Mouse (Mus musculus) midbrain, embryonic 11.5 days (tissue): ENCODE data around the gene Calml3. TPM values are rescaled to one million over a fixed set of nuclear protein-coding genes. Genes with fewer than 3 reads are reported as not detected.

Experiments
- ATAC-seq: fragments of 200-750 bp; cut with Nextera tagmentation; 2 replicates; pipeline ENCODE4 v1.8.0; 2017; ENCODE audit warnings: moderate TSS enrichment, moderate library complexity; ENCODE audit not compliant: low FRiP score
- DNase-seq: peaks from one replicate; pipeline ENCODE4 v3.0.0; 2015; ENCODE audit warnings: low spot score; ENCODE audit errors: missing footprints
- H3K27ac ChIP-seq: fragments of 300-500 bp; sonication (generic); 2 replicates; pipeline ENCODE4 v1.5.1; 2014; ENCODE audit warnings: low read depth, low read length
- H3K27me3 ChIP-seq: fragments of 300-500 bp; sonication (generic); 2 replicates; pipeline ENCODE4 v1.6.1; 2014; ENCODE audit warnings: mild to moderate bottlenecking, low read length, moderate library complexity, mixed read lengths; ENCODE audit not compliant: control insufficient read depth, insufficient read depth
- H3K36me3 ChIP-seq: fragments of 300-500 bp; sonication (generic); 2 replicates; pipeline ENCODE4 v1.6.1; 2014; ENCODE audit warnings: mild to moderate bottlenecking, low read length, moderate library complexity, mixed read lengths; ENCODE audit not compliant: control insufficient read depth, insufficient read depth
- H3K4me1 ChIP-seq: fragments of 300-500 bp; sonication (generic); 2 replicates; pipeline ENCODE4 v1.6.1; 2014; ENCODE audit warnings: low read length; ENCODE audit not compliant: control insufficient read depth, insufficient read depth
- H3K4me2 ChIP-seq: fragments of 300-500 bp; sonication (generic); 2 replicates; pipeline ENCODE4 v1.6.1; 2014; ENCODE audit warnings: mild to moderate bottlenecking, moderate library complexity
- H3K4me3 ChIP-seq: fragments of 300-500 bp; sonication (generic); 2 replicates; pipeline ENCODE4 v1.5.1; 2014; ENCODE audit warnings: low read depth, low read length
- H3K9ac ChIP-seq: fragments of 300-500 bp; sonication (generic); 2 replicates; pipeline ENCODE4 v1.6.1; 2014; ENCODE audit warnings: low read length
- H3K9me3 ChIP-seq: fragments of 300-500 bp; sonication (generic); 2 replicates; pipeline ENCODE4 v1.6.1; 2016; ENCODE audit warnings: low read length; ENCODE audit not compliant: control insufficient read depth
- WGBS: fragments of 180-500 bp; shearing (Covaris S2); extraction: QIAGEN DNeasy Blood & Tissue Kit; methylation state at CpG from one replicate; pipeline ENCODE4 v1.1.7; 2014; 5-methylcytosine and 5-hydroxymethylcytosine counted together
- polyA plus RNA-seq: library from polyadenylated mRNA; unstranded; fragments of >200 nt; fragmentation: Nextera tagmentation; extraction: Ambion mirVana; gene quantifications from 2 replicates; pipeline ENCODE4 v1.2.1, GENCODE M21; 2014

Calml3 gene
- polyA plus RNA-seq, 1 experiment from 2014 or later = not detected

DNA sequence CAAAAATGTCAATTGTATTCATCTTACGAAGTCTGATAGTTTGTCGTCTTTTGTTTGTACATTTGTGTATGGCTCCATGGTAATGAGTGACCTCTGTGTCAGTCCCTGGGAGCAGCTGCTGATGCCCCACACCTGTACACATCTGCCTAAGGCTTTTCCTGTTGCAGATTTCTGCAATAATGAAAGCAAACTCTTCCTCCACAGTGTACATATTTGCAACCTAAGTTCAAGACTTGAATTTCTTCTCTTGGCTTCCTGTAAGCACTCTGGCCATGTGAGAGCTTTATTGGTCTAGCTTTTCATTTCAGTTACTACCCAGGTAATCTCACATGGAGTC, 14.6 kb upstream of the Calml3 start:
- H3K36me3 ChIP-seq = no peaks in the 10 kb centered on the region
- 92% methylated on average over 2 of the region's 2 CpGs for WGBS

DNA sequence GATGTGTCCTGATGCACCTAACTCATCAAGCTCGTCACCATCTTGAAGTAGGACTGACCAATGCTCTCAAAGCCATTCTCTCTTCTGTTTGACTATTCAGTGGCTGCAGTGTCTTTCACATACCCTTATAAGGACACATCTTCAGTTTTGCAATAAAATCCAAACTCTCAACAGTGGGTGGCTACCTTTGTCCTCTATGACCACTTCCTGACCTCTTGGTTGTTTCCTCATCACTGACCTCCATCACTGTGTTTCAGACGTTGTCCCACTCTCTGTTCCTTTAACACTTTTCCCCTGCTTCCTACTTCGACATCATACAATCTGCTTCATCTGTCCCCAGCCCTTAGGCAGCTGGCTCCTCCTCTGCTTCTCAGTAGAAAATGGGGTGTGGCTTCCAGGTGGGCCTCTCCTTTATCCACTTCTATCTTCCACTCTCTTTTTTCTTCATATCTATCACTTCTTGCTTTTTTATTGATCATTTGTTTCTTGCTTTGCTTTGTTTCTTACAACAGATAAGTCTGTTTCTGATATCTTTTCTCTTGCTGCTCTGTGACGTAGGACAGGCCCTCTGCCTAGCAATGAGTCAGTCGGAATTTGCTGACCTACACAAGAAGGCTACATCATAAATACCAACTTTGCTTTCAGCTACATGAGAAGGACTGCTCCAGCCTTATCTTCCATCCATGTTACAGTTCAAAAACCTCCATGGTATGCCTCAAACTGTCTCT, 14.1 kb upstream of the Calml3 start:
- Histone ChIP-seq H3K4me1 (no peaks in the 10 kb centered on the region), H3K27ac (no peak overlapping the region), H3K4me2 (no peak overlapping the region), H3K9me3 (no peaks in the 10 kb centered on the region), H3K4me3 (no peak overlapping the region), H3K9ac (no peak overlapping the region), H3K36me3 (no peaks in the 10 kb centered on the region), H3K27me3 (no peaks in the 10 kb centered on the region)
- ATAC-seq = no peak
- WGBS = 79% methylated on average over 5 of the region's 5 CpGs
- no peak for DNase-seq

More for the DNA sequence above, 14.6 kb upstream of the Calml3 start:
- H3K4me2 ChIP-seq = no peak overlapping the region
- H3K4me3 ChIP-seq = no peak overlapping the region
- ATAC-seq = no peak
- no peaks in the 10 kb centered on the region for H3K9me3 ChIP-seq
- no peaks in the 10 kb centered on the region for H3K4me1 ChIP-seq
- H3K27ac ChIP-seq = no peak overlapping the region
- no peak overlapping the region for H3K9ac ChIP-seq
- no peaks in the 10 kb centered on the region for H3K27me3 ChIP-seq
- no peak for DNase-seq

DNA sequence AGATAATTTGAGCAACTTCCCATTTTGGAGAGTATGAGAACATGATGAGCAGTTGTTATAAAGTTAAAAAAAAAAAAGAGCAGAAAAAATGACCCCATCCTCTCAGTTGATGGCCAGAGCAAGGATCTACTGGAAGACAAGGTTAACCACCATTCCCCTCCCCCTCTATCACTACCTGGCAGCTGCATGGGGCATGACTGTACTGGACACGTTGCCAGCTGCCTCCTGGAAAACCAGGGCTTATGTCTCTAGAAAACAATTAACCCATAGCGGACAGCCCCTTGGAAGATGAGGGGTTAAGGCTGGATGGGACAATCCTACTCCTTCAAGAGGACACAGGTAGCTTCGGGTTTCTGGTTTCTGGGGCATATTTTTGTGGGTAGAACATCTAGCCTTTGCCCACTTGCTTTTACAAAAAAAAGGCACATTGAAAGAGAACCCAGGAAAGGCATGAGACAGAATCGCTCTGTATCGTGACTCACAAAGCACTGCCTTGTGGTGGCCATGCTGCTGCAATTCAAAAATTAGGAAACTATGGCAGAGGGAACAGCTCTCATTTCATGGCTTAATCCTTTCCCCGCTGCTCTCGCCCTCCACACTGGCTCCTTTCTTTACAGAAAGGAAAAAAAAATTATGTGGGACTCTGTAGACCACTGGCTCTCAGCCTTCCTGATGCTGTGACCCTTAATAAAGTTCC, 3.2 kb upstream of the Calml3 start:
- Histone ChIP-seq H3K27me3 (no peaks in the 10 kb centered on the region), H3K27ac (no peak overlapping the region), H3K9ac (no peak overlapping the region), H3K36me3 (no peaks in the 10 kb centered on the region), H3K4me1 (no peaks in the 10 kb centered on the region), H3K9me3 (no peaks in the 10 kb centered on the region), H3K4me2 (no peak overlapping the region), H3K4me3 (no peak overlapping the region)
- DNase-seq (no peak), ATAC-seq (no peak)
- WGBS = 84% methylated on average over 7 of the region's 7 CpGs

DNA sequence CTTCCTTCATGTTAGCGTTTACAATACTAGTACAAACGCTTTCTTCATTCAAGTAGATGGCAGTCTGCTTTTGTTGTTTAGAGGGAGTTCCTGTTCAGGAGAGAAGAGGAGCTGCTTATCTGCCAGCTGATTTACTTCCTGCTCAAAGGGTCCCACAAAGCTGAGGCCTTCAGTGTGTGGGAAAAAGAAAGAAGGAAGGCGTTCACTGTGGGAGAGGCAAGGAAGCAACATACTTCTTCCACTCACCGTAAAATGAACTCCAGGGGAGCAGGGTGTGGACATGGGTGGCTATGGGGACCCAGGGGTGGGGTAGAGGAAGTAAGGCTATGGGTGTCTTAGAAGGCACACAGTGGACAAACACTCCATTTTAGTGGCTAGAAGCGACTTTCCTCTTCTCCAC, 1.5 kb upstream of the Calml3 start:
- no peak for DNase-seq
- 81% methylated on average over 5 of the region's 5 CpGs for WGBS
- ATAC-seq = no peak
- Histone ChIP-seq H3K27ac (no peak overlapping the region), H3K36me3 (no peaks in the 10 kb centered on the region), H3K4me3 (no peak overlapping the region), H3K4me1 (no peaks in the 10 kb centered on the region), H3K9ac (no peak overlapping the region), H3K27me3 (no peaks in the 10 kb centered on the region), H3K9me3 (no peaks in the 10 kb centered on the region), H3K4me2 (no peak overlapping the region)

DNA sequence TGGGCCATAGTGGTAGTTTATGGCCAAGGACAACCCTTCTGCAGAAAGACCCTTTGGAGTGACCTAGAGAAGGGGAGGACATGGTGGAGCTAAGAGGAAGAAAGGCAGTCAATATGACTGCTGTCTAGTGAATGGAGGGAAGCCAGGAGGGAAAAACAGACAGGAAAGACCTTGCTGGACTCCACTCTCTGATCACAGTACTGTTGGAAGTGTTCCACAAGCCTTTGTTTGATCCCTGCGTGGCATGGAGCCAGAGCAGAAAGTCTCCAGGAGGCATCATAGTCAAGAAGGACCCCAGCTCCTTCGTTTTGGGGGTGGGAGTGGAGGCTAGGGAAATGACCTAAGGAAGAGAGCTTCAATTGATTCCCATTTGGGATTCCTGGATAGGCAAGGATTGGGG, 1.0 kb upstream of the Calml3 start:
- H3K4me2 ChIP-seq = no peak overlapping the region
- no peaks in the 10 kb centered on the region for H3K27me3 ChIP-seq
- ATAC-seq (no peak), DNase-seq (no peak)
- no peak overlapping the region for H3K9ac ChIP-seq
- H3K27ac ChIP-seq = no peak overlapping the region
- H3K9me3 ChIP-seq = no peaks in the 10 kb centered on the region
- no peaks in the 10 kb centered on the region for H3K4me1 ChIP-seq
- H3K4me3 ChIP-seq = no peak overlapping the region
- H3K36me3 ChIP-seq = no peaks in the 10 kb centered on the region
- 82% methylated on average over 2 of the region's 2 CpGs for WGBS

DNA sequence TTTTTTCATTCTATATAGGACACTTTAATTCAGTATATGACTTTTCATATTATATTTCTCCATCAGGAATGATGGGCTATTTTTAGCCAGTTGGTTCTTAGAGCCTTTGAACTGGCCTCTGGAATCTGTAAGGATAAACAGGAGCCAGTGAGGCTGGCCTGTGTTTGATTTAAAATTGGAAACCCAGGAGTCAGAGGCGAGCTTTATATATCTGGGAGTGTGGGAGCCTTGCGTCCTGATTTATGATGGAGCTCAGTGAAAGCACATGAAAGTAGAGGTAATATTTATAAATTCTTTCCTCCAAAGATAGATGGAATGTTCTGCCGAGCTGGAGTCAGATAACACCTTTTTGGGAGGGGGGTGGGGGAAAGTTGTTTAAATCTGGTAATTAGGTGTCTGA, 4.7 kb downstream of the Calml3 start:
- H3K4me1 ChIP-seq = no peaks in the 10 kb centered on the region
- ATAC-seq = no peak
- no peak overlapping the region for H3K4me2 ChIP-seq
- no peak overlapping the region for H3K9ac ChIP-seq
- WGBS = 74% methylated on average over 3 of the region's 3 CpGs
- H3K27me3 ChIP-seq = no peaks in the 10 kb centered on the region
- H3K4me3 ChIP-seq = no peak overlapping the region
- no peaks in the 10 kb centered on the region for H3K9me3 ChIP-seq
- no peak for DNase-seq
- no peak overlapping the region for H3K27ac ChIP-seq
- no peaks in the 10 kb centered on the region for H3K36me3 ChIP-seq

DNA sequence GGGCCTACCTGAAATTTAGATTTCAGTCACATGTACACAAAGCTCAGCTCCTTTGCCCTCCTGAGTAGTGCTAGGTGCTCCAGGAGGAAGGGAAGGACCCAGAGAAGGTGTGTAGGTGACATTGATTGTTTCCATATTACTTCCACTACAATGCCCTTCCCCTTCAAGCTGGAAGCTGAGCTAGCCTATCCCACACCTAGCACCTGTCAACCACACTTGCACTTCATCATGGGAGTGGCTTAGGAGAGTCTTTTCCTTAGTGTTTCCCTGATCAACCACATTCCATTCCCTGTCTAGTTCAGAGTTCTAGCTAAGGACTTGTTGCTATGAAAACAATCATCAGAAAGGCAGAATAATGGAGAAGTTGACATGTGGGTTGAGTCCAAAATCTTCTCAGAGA, 5.4 kb downstream of the Calml3 start:
- Histone ChIP-seq H3K4me1 (no peaks in the 10 kb centered on the region), H3K27ac (no peak overlapping the region), H3K9ac (no peak overlapping the region), H3K9me3 (no peaks in the 10 kb centered on the region), H3K36me3 (no peaks in the 10 kb centered on the region), H3K4me3 (no peak overlapping the region), H3K4me2 (no peak overlapping the region), H3K27me3 (no peaks in the 10 kb centered on the region)
- DNase-seq (no peak), ATAC-seq (no peak)

DNA sequence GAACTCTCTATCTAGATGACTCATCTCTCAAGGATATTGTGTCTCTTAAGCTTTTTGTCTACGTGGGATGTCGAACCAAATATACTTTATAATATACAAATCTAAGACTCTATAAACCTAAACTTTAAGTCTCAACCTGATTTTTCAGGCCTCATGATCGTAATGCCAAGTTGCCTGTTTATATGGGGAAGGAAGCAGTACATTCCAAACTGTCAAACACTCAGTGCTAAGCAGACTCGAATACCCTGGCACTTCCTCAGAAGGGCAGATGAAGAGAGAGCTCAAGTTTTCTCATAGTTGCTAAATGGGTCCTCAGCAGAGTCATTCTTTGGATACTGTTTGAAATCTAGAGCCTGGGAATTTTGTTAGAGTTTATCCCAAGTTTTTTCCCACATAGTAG, 7.5 kb downstream of the Calml3 start:
- Histone ChIP-seq H3K4me1 (no peaks in the 10 kb centered on the region), H3K27me3 (no peaks in the 10 kb centered on the region), H3K4me2 (no peak overlapping the region), H3K36me3 (no peaks in the 10 kb centered on the region), H3K9me3 (no peaks in the 10 kb centered on the region), H3K9ac (no peak overlapping the region), H3K27ac (no peak overlapping the region), H3K4me3 (no peak overlapping the region)
- DNase-seq (no peak), ATAC-seq (no peak)
- WGBS = 85% methylated on average over 4 of the region's 4 CpGs

DNA sequence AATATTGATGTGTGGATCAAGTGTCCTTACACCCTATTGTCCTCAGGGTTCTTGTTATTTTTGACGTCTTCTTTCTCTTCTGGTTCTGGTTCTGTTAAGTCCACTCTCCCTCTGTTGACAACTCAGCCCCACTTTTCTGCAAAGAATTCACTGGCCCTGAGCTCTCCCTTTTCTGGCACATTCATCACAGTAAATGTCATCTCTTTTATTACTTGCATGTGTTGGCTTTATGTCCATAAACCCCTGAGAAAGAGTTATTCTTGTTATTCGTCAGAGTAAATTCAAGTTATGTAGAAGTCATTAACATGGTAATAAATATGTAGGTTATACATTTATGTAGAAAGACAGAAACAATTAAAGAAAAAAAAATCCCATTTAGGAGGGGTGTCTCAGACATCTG, 14.6 kb downstream of the Calml3 start:
- ATAC-seq = no peak
- H3K27me3 ChIP-seq = no peaks in the 10 kb centered on the region
- no peak overlapping the region for H3K4me2 ChIP-seq
- H3K4me3 ChIP-seq = no peak overlapping the region
- no peak overlapping the region for H3K27ac ChIP-seq
- DNase-seq = no peak
- no peaks in the 10 kb centered on the region for H3K36me3 ChIP-seq
- no peaks in the 10 kb centered on the region for H3K9me3 ChIP-seq
- no peak overlapping the region for H3K9ac ChIP-seq
- WGBS = 79% methylated on average over 2 of the region's 2 CpGs
- no peaks in the 10 kb centered on the region for H3K4me1 ChIP-seq
